8 mouse cellular contexts compared by ENCODE assay signal in genomic region chr5:122263933-122264905, GRCm38 (mm10). TPM values are rescaled to one million over a fixed set of nuclear protein-coding genes. Genes with fewer than 3 reads are reported as not detected.
DNase-seq lines count a peak whose midpoint lies in the region; ATAC-seq and TF ChIP-seq lines count a peak whose summit lies in the region.

TSS of gene Tctn1 (minus strand) at chr5:122264460.

- H3K27ac ChIP-seq in heart, embryonic 10.5 days: peak within 1 kb of the TSS; percentile 84
- H3K27ac ChIP-seq in kidney, embryonic 15.5 days: peak within 1 kb of the TSS; percentile 91
- no peak within 1 kb of the TSS for H3K27ac ChIP-seq in liver, adult 2 months (replicated peaks; ENCODE audit: insufficient read depth, low read depth, low read length)

- peak within 1 kb of the TSS; percentile 11 for H3ac ChIP-seq in myocyte (ENCODE audit: control insufficient read depth, insufficient read length)

- H3K27me3 ChIP-seq in heart, embryonic 10.5 days (ENCODE audit: insufficient read depth, poor library complexity, severe bottlenecking): no peaks in the 10 kb centered on the region
- no peaks in the 10 kb centered on the region for H3K27me3 ChIP-seq in kidney, embryonic 15.5 days
- no peaks in the 10 kb centered on the region for H3K27me3 ChIP-seq in liver, adult 2 months (ENCODE audit: control insufficient read depth, insufficient read depth, low read length)
- no peaks in the 10 kb centered on the region for H3K27me3 ChIP-seq in myocyte (ENCODE audit: control insufficient read depth, insufficient read depth, insufficient read length)
- no peaks in the 10 kb centered on the region for H3K27me3 ChIP-seq in splenic B cell, adult 2 months (ENCODE audit: control insufficient read depth, insufficient read depth, low read length, poor library complexity, severe bottlenecking)

- peaks cover 4% of the 10 kb centered on the region; the same call in 1 of the 2 replicates for H3K79me2 ChIP-seq in liver, adult 2 months (ENCODE audit: control insufficient read depth, insufficient read depth, low read length)
- no peaks in the 10 kb centered on the region for H3K79me2 ChIP-seq in myocyte (ENCODE audit: control insufficient read depth, insufficient read depth)

- H3K9ac ChIP-seq in kidney, embryonic 15.5 days: peak within 1 kb of the TSS; percentile 78
- H3K9ac ChIP-seq in liver, adult 2 months (ENCODE audit: low read depth, low read length): peak within 1 kb of the TSS; percentile 92

- peak within 1 kb of the TSS; percentile 75 for H3K4me3 ChIP-seq in heart, embryonic 10.5 days
- peak within 1 kb of the TSS; percentile 74 for H3K4me3 ChIP-seq in kidney, embryonic 15.5 days (replicated peaks)
- peak within 1 kb of the TSS; percentile 97 for H3K4me3 ChIP-seq in liver, adult 2 months (ENCODE audit: insufficient read depth, low read depth, low read length)
- H3K4me3 ChIP-seq in myocyte: peak within 1 kb of the TSS; percentile 57

- no peaks in the 10 kb centered on the region for H3K9me3 ChIP-seq in heart, embryonic 10.5 days
- H3K9me3 ChIP-seq in kidney, embryonic 15.5 days (replicated peaks): no peaks in the 10 kb centered on the region

- WGBS in heart, embryonic 10.5 days: 2% methylated on average over 49 of the region's 49 CpGs
- 2% methylated on average over 49 of the region's 49 CpGs for WGBS in kidney, embryonic 15.5 days
- WGBS in liver, adult 2 months: 2% methylated on average over 49 of the region's 49 CpGs

- H3K36me3 ChIP-seq in heart, embryonic 10.5 days: peaks cover 12% of the 10 kb centered on the region
- H3K36me3 ChIP-seq in kidney, embryonic 15.5 days: peaks cover 23% of the 10 kb centered on the region
- no peaks in the 10 kb centered on the region for H3K36me3 ChIP-seq in liver, adult 2 months (ENCODE audit: control insufficient read depth, insufficient read depth, low read length)
- H3K36me3 ChIP-seq in myocyte (ENCODE audit: control insufficient read depth, insufficient read depth): peaks cover 1% of the 10 kb centered on the region
- no peaks in the 10 kb centered on the region for H3K36me3 ChIP-seq in splenic B cell, adult 2 months (ENCODE audit: control insufficient read depth, insufficient read depth, low read length, poor library complexity, severe bottlenecking)

- peak; percentile 93 for ATAC-seq in erythroblast, adult 5-6 weeks (replicated peaks; ENCODE audit: low FRiP score, poor library complexity, severe bottlenecking)
- ATAC-seq in kidney, embryonic 15.5 days (replicated peaks; ENCODE audit: low FRiP score): peak; percentile 99

- no peak for TF ChIP-seq CTCF in liver, adult 2 months (IDR thresholded peaks at IDR 0.05; ENCODE audit: low read depth, low read length)

- H3K4me1 ChIP-seq in heart, embryonic 10.5 days: peaks cover 14% of the 10 kb centered on the region
- H3K4me1 ChIP-seq in kidney, embryonic 15.5 days: peaks cover 17% of the 10 kb centered on the region
- H3K4me1 ChIP-seq in liver, adult 2 months (ENCODE audit: control insufficient read depth, insufficient read depth, low read length): no peaks in the 10 kb centered on the region

- H3K4me2 ChIP-seq in kidney, embryonic 15.5 days: peak within 1 kb of the TSS; percentile 74
- peak within 1 kb of the TSS; percentile 86 for H3K4me2 ChIP-seq in myocyte (ENCODE audit: low read depth)

- peak; percentile 90 to 92 for DNase-seq in B cell, adult 2 months
- DNase-seq in brain, adult 2 months (ENCODE audit: low read depth, low spot score): peak; percentile 98
- DNase-seq in heart, embryonic 10.5 days (ENCODE audit: low spot score): peak; percentile 98
- peak; percentile 81 for DNase-seq in liver, adult 2 months (ENCODE audit: extremely low read depth, low read depth, low spot score)
- DNase-seq in splenic B cell, adult 2 months (ENCODE audit: low read depth, low spot score): peak; percentile 96

- no peak for TF ChIP-seq POLR2A in liver, adult 2 months (IDR thresholded peaks at IDR 0.05; ENCODE audit: extremely low read depth, insufficient read depth, low read length)
- TF ChIP-seq POLR2A in myocyte (IDR thresholded peaks at IDR 0.05; ENCODE audit: insufficient read length, low read depth): peak; percentile 60

TF ChIP-seq in myocyte, 11 proteins besides CTCF, POLR2A, EP300 and RAD21:
- TF ChIP-seq TCF12 (IDR thresholded peaks at IDR 0.05; ENCODE audit: insufficient read depth, poor library complexity, severe bottlenecking): no peak
- peak; percentile 37 for TF ChIP-seq SRF (IDR thresholded peaks at IDR 0.05; ENCODE audit: control insufficient read depth, insufficient read length, low read depth)
- TF ChIP-seq MYOD1 (IDR thresholded peaks at IDR 0.05; ENCODE audit: control insufficient read depth in 1 of 3, insufficient read length in 2 of 3, low read depth in 2 of 3): no peak

RNA-seq across cellular contexts. Expression of gene Tctn1, which starts in this region (rescaled TPM):
- total RNA-seq in erythroblast, adult 5-6 weeks (2015; ENCODE audit: low replicate concordance): 0.42 TPM in 1 of 2 replicates, not detected in the other
- 3.6 and 5.9 TPM in 2 replicates for total RNA-seq in erythroblast, adult 5-6 weeks (2017; ENCODE audit: low replicate concordance)
- 2.4 and 3.1 TPM in 2 replicates for polyA plus RNA-seq in heart, embryonic 10.5 days (2016; fragmentation: Nextera tagmentation; extraction: Ambion mirVana)
- 6.4 and 6.7 TPM in 2 replicates for polyA plus RNA-seq in kidney, embryonic 15.5 days (2015; fragmentation: Nextera tagmentation; extraction: Ambion mirVana)
- 1.6 and 1.9 TPM in 2 replicates for total RNA-seq in liver, adult 2 months (2014; rRNA removed)
- 3.5 and 5.9 TPM in 2 replicates for polyA plus RNA-seq in liver, adult 2 months (2012; rRNA removed)
- polyA plus RNA-seq in myocyte (2012; fragmentation: generic; extraction: Trizol): 4.7 TPM
